Mouse (Mus musculus): Measurements from ENCODE around the gene Nptxr.
A peak's percentile ranks its signal among the peaks of the same experiment; 100 is the strongest.

Nptxr gene

DNA sequence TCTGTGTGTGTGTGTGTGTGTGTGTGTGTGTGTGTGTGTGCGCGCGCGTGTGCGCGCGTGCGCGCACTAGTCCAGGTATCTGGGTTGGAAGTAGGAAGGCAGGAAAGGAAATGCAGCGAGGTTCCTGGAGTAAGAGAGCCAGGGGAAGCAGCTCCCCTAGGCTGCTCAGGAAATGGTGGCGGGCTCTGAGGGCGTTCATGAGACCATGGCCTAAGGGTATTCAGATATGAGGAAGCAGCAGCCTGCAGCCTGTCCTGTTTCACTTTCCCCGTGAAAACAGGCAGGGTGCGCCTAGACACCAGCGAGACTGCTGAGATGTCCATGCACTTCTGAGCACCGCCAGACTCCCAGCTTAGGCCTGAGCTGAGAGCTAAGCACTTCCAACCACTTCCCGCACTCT, 52.8 kb downstream of the Nptxr start:
- DNase-seq, result no peak

DNA sequence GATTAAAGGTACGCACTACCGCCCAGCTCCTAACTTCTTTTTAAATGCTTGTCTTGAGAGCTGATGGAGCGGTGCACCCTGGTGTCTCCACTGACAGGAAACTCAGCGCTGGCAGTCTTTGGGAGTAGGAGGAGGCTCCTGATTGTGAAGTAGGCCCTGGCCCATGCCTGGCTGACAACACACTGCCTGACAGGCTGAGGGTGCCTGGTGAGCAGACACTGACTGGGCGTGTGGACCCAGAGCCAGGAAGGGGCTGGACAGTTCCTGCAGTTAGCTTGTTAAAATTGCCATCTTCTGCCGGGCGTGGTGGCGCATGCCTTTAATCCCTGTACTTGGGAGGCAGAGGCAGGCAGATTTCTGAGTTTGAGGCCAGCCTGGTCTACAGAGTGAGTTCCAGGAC, 54.3 kb downstream of the Nptxr start:
- DNase-seq, result no peak

DNA sequence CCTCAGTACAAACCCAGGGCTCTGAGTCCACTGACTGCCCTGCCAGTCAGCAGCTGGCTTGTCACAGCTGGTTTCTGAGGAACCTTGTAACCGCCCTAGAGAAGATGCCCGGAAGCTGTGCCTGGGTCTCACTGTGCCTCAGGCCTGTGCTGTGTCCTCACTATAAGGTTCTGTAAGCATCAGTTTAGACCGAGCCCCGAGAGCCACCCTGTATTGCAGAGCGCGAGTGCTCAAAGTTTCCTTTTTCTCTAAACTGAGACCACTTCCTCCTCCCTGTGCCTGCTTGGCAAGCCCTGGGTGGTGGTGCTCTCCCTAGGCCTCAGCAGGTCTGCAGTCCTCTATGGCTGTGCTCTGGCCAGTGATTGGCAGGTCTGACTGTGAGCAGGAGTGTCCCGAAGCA, 55.4 kb downstream of the Nptxr start:
- no peak for DNase-seq

DNA sequence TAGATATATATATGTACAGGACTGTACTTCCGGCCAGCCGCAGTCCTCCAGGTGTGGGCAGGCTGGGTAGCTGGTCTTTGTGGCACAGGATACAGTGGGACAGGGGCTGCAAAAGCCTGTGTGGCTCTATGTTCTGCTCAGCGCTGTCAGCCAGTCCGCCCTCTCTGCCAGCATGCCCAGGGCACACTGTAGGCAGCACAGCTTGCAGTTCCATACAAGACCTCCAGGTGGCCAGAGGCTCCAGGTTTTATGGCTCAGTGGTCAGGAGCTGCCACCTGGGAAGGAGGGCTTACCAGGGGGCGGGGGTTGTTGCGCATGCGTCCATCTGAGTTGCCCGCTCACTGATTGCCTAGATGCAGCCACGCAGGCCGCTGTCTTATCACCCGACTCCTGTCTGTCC, 56.6 kb downstream of the Nptxr start:
- no peak for DNase-seq

DNA sequence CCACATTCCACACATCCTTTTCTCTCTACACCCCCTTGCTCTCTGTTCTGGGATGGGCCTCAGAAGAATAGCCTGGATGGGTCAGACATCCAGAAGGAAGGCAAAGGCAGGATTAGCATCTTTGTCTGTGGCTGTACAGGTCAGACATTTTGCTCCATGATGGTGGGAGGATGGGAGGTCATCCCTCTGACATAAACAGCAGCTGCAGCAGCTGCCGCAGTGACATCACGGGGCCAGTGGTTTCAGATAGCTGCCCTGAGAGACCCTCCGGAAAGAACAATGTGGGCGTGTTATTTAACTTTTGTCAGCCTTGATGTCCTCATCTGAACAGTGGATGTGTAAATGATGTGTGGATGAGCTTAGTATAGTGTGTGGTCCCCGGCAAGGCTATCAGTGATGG, 58.7 kb downstream of the Nptxr start:
- no peak for DNase-seq

DNA sequence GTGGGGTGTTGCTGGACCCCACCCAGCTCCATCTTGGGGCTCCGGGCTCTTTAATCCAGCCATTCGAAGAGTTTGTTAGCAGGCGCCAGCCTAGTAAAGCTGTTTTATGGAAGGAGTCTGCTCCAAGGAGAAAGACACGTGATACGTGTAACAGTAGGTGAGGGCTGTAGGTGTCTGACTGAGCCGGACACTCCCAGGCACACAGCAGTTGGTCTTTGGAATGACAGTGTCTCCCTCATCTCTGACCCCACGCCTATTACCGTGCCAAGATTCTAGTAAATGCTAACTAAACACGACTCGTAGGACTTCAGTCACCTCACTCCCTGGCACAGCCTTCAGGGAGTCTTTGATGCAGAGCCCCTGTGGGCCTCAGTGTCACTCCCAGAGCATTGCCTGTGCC, 59.3 kb downstream of the Nptxr start:
- DNase-seq, result peak; percentile 37

DNA sequence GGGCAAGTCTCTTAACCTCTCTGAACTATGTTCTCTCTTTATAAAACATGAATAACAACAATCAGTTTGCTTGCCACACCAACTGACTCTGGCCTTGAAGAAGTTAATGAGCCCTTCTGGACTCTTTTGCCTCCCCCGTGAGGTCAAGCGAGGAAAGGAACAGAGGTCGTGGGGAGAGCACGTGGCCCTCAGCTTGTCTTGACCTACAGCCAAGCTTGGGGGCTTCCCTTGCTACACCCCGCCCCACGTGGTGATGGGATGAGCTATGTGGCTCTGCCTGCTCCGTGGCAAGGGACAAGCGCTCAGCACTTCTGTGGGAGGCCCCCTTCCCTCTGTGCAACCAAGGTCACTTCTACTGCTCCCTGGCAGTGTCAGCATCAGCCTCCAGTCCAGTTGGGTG, 59.8 kb downstream of the Nptxr start:
- peak; percentile 59 for DNase-seq

DNA sequence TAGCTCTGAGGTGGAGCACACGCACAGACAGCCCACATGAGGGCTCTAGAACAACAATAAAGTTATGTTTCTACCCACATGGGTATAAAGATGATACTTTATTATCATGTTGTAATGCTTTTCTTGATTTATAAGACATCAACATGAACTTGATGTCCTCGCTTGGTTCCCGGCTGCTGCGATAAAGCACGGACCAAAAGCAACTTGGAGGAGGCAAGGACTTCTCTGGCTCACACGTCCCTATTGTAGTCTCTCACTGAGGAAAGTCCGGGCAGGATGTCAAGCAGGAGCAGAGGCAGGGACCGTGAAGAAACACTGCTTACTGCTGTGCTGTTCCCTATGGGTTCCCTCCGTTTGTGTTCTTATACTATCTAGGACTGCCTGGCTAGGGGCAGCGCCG, 60.6 kb downstream of the Nptxr start:
- DNase-seq, result no peak

DNA sequence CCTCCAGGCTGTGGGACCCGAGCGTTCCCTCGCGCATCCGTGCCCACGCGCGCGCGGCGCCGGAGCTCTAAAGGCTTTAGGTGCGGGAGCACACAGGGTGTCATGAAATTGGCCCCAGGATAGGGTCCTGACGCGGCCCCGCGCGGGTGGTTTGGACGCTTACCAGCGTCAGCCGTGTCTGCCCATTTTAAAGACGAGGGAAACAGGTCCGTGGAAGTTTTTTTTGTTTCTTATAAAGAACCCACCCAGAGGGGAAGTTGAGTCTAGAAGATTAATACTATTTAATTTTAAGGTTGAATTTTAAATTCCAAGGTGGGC, 61.9 kb downstream of the Nptxr start:
- DNase-seq, result no peak

DNA sequence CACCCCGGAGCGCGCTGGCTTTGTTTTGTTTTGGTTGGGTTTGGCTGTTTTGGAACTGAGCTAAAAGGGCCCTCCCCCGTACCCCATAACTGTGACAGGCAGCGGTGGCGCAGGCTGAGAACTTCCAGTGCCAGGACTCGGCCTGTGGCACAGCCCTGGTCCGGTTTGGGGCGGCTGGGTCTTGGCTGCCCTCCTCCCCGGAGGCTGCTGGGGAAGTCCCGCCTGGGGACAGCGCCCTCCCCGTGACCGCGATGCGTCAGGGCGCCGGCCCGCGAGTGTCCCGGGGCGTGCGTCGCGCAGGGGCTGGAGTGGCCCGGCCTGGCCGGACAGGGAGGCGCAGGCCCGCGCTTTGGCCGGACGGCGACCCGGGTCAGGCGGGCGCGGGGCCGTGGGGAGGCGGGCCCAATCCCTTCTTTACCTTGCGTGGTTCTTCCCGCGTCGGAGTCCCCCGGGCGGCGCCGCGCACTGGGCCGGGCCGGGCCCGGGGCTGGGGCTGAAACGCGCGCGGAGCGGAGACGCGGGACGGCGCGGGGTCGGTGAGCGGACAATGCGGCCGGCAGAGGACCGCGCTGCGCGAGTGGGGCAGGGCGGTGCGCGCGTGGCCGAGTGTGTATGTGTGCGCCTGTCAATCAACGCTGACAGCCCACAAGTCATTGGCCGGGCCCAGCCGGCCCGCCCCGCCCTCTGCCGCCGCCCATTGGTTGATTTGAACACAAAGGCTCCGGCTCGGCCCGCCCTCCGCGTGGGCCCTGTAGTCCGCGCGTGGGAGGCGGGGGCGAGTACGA, 62.5 kb downstream of the Nptxr start, which contains the start of gene Sun2:
TSS of gene Sun2 (minus strand) at position 616 of the 785 bp plus-strand sequence.
- DNase-seq, result peak; percentile 93

DNA sequence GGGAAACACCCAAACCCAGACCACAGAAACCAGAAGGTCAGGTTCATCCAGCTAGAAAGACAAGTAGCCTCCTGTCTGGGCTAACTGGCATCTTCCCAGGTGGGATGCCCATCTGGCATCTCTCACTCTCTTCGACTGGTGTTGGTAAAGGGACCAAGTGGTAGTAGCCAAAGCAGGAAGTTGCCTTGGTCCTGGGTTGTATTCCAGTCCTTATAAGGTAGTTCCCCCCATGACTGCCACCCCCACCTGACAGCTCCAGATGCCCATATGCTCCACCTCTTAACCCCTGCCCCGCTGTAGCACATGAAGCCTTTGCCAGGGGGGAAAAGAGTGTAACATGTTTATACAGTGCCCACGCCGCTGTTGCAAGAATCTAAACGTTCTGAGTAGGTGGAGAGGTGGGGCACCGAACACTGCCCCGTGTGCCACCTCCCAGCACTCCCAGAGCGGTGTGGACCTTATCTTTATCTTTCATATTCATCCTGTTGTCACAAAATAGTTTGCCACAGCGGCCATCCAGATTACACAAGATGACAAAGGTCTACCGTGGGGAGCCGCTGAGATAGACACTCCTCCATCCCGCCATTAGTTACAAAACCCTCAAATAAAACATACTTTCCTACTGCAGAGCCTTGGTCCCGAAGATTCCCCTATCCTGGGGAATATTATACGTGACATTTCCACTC, 63.2 kb downstream of the Nptxr start:
- no peak for DNase-seq

DNA sequence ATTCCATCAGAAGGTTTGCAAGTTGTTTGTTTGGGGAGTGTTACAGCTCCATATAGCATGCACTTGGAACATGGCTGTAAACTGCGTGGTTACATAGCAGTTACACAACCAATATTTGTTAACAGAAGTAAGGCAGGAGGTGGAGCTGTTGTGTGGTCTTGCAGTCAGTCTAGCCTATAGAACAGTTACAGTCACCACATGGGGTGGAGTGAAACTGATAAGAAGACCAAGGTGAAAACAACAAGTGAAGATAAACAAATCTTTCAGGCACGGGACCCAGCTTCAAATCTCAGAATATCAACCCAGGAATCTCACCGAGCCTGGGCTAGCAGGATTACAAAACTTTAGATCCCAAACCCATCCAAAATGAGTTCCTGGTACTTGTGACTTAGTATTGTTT, 63.8 kb downstream of the Nptxr start:
- DNase-seq, result no peak
